Mouse (Mus musculus) liver, embryonic 14.5 days (tissue): ENCODE results near the gene Mbd4. TPM values are rescaled to one million over a fixed set of nuclear protein-coding genes. Genes with fewer than 3 reads are reported as not detected.

Experiments used
- ATAC-seq: fragments of 200-750 bp; cut with Nextera tagmentation; 2 replicates; pipeline ENCODE4 v1.8.0; 2017; ENCODE audit warnings: moderate number of reproducible peaks, mild to moderate bottlenecking, moderate library complexity; ENCODE audit not compliant: insufficient read depth
- DNase-seq, 3 experiments: peaks; one replicate each; pipeline ENCODE4 v3.0.0-alpha.2; 2012 to 2013; ENCODE audit warnings: low read depth in 3 of 3, low spot score in 3 of 3
- H3K27ac ChIP-seq: fragments of 300-500 bp; sonication (generic); 2 replicates; pipeline ENCODE4 v1.5.1; 2014; ENCODE audit warnings: moderate library complexity, mild to moderate bottlenecking, control low read depth, inconsistent platforms
- H3K27me3 ChIP-seq: fragments of 300-500 bp; sonication (generic); 2 replicates; pipeline ENCODE4 v1.6.1; 2014; ENCODE audit warnings: mild to moderate bottlenecking, low read length, moderate library complexity; ENCODE audit not compliant: control insufficient read depth, insufficient read depth
- H3K36me3 ChIP-seq: fragments of 300-500 bp; sonication (generic); replicated peaks from 2 replicates; pipeline ENCODE4 v1.6.1; 2014; ENCODE audit warnings: low read depth; ENCODE audit not compliant: control insufficient read depth, insufficient read depth
- H3K4me1 ChIP-seq, 2 experiments: fragments of 200-500 bp in 1 of 2; fragments of 300-500 bp in 1 of 2; sonication (generic) in 1 of 2; replicated peaks; 2 replicates each; pipeline ENCODE4 v1.6.1; 2012 to 2014; ENCODE audit warnings: antibody characterized with exemption in 1 of 2, inconsistent platforms in 1 of 2, low read length in 1 of 2; ENCODE audit not compliant: control insufficient read depth in 2 of 2, insufficient read depth in 2 of 2
- H3K4me2 ChIP-seq: fragments of 300-500 bp; sonication (generic); 2 replicates; pipeline ENCODE4 v1.6.1; 2014; ENCODE audit warnings: low read depth, mild to moderate bottlenecking, control low read depth, moderate library complexity
- H3K4me3 ChIP-seq, 2 experiments: fragments of 200-500 bp in 1 of 2; fragments of 300-500 bp in 1 of 2; sonication (generic) in 1 of 2; 2 replicates each; pipeline ENCODE4 v1.5.1; 2012 to 2014; ENCODE audit warnings: low read depth in 2 of 2, low read length in 2 of 2, mild to moderate bottlenecking in 2 of 2, control low read depth in 1 of 2, inconsistent platforms in 1 of 2, moderate library complexity in 1 of 2; ENCODE audit not compliant: insufficient read depth in 1 of 2
- H3K9ac ChIP-seq: fragments of 300-500 bp; sonication (generic); replicated peaks from 2 replicates; pipeline ENCODE4 v1.6.1; 2014; ENCODE audit warnings: mild to moderate bottlenecking, control low read depth, moderate library complexity
- H3K9me3 ChIP-seq: fragments of 300-500 bp; sonication (generic); 2 replicates; pipeline ENCODE4 v1.6.1; 2016; ENCODE audit warnings: low read length, mixed read lengths; ENCODE audit not compliant: control insufficient read depth
- CTCF ChIP-seq: IDR thresholded peaks from 2 replicates; pipeline ENCODE4 v1.5.1; 2016; ENCODE audit warnings: antibody characterized with exemption, low read depth, control low read depth
- EP300 ChIP-seq: IDR thresholded peaks from 2 replicates; pipeline ENCODE4 v1.6.1; 2016; ENCODE audit warnings: antibody characterized with exemption, low read depth
- WGBS: fragments of 180-500 bp; shearing (Covaris S2); extraction: QIAGEN DNeasy Blood & Tissue Kit; methylation state at CpG from one replicate; pipeline ENCODE4 v1.1.7; 2014; ENCODE audit not compliant: insufficient replicate concordance; 5-methylcytosine and 5-hydroxymethylcytosine counted together
- polyA plus RNA-seq, 2 experiments: library from polyadenylated mRNA; depleted of rRNA in 1 of 2; stranded (reverse) in 1 of 2; unstranded in 1 of 2; fragments of >200 nt; fragmentation: Nextera tagmentation in 1 of 2; extraction: Ambion mirVana in 1 of 2; gene quantifications; 2 replicates each; pipeline versions ENCODE4 v1.2.1 to v1.2.3; 2012 to 2014

Mbd4 gene
- polyA plus RNA-seq, 2 experiments: 5.8 to 6.4 TPM

- Histone ChIP-seq H3K27me3 (no peaks in the 10 kb centered on the region), H3K9me3 (no peaks in the 10 kb centered on the region), H3K36me3 (peaks cover 41% of the 10 kb centered on the region), H3K4me3 (no peak overlapping the region), H3K4me1 (no peaks in the 10 kb centered on the region), H3K9ac (no peak overlapping the region), H3K4me2 (no peak overlapping the region), H3K27ac (no peak overlapping the region)
- WGBS: 89% methylated on average over 4 of the region's 4 CpGs
- ATAC-seq (no peak), DNase-seq (no peak)
- no peak for TF ChIP-seq EP300
- TF ChIP-seq CTCF: no peak
These were observed 8.2 kb downstream of the Mbd4 start for GRCm38 (mm10) chr6:115845006-115845405.

GRCm38 (mm10) chr6:115838745-115839144, 14.4 kb downstream of the Mbd4 start:
- Histone ChIP-seq H3K4me3 (peak overlapping the region in 1 of 2 experiments; percentile 50; a peak in 2 of 4 replicates), H3K27me3 (no peaks in the 10 kb centered on the region), H3K9me3 (no peaks in the 10 kb centered on the region), H3K36me3 (peaks cover 9% of the 10 kb centered on the region), H3K27ac (no peak overlapping the region), H3K4me1 (peaks cover 3 to 16% of the 10 kb centered on the region in 2 experiments; a peak in 3 of 4 replicates), H3K9ac (no peak overlapping the region), H3K4me2 (peak overlapping the region; percentile 82)
- DNase-seq (no peak), ATAC-seq (peak; percentile 26; the same call in 1 of the 2 replicates)
- TF ChIP-seq CTCF (no peak), EP300 (no peak)
- 66% methylated on average over 5 of the region's 5 CpGs for WGBS

- 4% methylated on average over 19 of the region's 19 CpGs for WGBS
- Histone ChIP-seq H3K27me3 (no peaks in the 10 kb centered on the region), H3K4me2 (peak within 1 kb of the TSS; percentile 82), H3K9me3 (no peaks in the 10 kb centered on the region), H3K36me3 (peaks cover 5% of the 10 kb centered on the region; the same call in 1 of the 2 replicates), H3K9ac (peak within 1 kb of the TSS; percentile 39; the same call in 1 of the 2 replicates), H3K4me1 (peaks cover 3 to 16% of the 10 kb centered on the region in 2 experiments; a peak in 3 of 4 replicates), H3K4me3 (peak within 1 kb of the TSS; percentile 48 to 50), H3K27ac (no peak within 1 kb of the TSS)
- no peak for TF ChIP-seq EP300
- TF ChIP-seq CTCF: no peak
- peak; percentile 86 for ATAC-seq
- DNase-seq: peak; percentile 61 to 76 (median 67)
These were observed 15.0 kb downstream of the Mbd4 start, which contains the start of gene Efcab12 for GRCm38 (mm10) chr6:115838161-115838597. TSS of gene Efcab12 (minus strand) at chr6:115838412.

- DNase-seq (no peak), ATAC-seq (no peak)
- H3K4me2 ChIP-seq: no peak overlapping the region
- no peaks in the 10 kb centered on the region for H3K36me3 ChIP-seq
- peaks cover 10 to 28% of the 10 kb centered on the region in 2 experiments for H3K4me1 ChIP-seq
- H3K27me3 ChIP-seq: no peaks in the 10 kb centered on the region
- H3K27ac ChIP-seq: no peak overlapping the region
- H3K9me3 ChIP-seq: no peaks in the 10 kb centered on the region
- TF ChIP-seq CTCF (no peak), EP300 (no peak)
- no peak overlapping the region for H3K9ac ChIP-seq
- no peak overlapping the region for H3K4me3 ChIP-seq
These were observed 19.3 kb downstream of the Mbd4 start for GRCm38 (mm10) chr6:115833861-115834260.

GRCm38 (mm10) chr6:115832152-115832850, 20.9 kb downstream of the Mbd4 start:
- no peak for TF ChIP-seq EP300
- TF ChIP-seq CTCF: no peak
- Histone ChIP-seq H3K27ac (no peak overlapping the region), H3K27me3 (no peaks in the 10 kb centered on the region), H3K4me2 (no peak overlapping the region), H3K4me1 (peaks cover 7 to 17% of the 10 kb centered on the region in 2 experiments), H3K9ac (no peak overlapping the region), H3K36me3 (no peaks in the 10 kb centered on the region), H3K9me3 (no peaks in the 10 kb centered on the region), H3K4me3 (no peak overlapping the region)
- 72% methylated on average over 2 of the region's 2 CpGs for WGBS
- DNase-seq (no peak), ATAC-seq (peak; percentile 50)
